Mouse (Mus musculus): ENCODE measurements around the gene Znrf4.

The Znrf4 gene

DNA sequence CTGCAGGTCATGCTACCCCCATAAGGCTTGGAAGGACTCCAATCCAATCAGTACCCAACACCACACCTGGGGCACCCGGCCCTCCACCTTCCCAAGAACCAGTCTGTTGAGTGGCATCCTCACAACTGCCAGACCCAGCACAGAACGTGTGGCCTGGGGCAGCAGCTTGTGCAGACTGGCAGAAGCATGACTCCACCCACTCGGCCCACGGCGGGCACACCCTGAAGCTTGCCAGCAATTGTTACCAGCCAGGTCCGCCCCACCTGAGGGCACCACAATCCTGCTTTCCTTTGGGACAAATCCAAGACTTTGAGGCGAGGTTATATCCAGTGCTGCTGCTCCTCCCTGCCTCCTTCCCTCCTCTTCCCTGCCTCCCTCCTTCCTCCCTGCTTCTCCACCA is 47.4 kb downstream of the Znrf4 start:
- DNase-seq: peak; percentile 69

DNA sequence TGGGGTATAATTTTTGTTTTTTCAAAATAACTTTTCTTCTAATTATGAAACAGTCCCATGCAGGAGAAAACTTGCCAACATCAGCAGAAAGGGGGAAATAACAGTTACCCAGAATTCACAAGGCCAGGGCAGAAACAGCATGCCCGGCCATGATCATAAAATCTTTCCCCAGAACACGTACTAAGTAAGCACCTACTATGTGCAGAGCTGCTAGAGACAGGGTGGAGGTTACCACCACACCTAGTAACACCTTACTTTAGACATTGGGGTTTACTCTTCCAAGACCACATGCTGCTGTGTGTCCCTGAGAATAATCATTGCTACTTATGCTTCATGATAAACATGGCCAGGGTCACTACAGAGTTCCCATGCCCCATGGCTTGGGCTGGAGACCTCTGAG is 47.9 kb downstream of the Znrf4 start:
- DNase-seq: no peak

GRCm38 (mm10) chr17:56463500-56463899 is 48.7 kb downstream of the Znrf4 start:
- no peak for DNase-seq

DNA sequence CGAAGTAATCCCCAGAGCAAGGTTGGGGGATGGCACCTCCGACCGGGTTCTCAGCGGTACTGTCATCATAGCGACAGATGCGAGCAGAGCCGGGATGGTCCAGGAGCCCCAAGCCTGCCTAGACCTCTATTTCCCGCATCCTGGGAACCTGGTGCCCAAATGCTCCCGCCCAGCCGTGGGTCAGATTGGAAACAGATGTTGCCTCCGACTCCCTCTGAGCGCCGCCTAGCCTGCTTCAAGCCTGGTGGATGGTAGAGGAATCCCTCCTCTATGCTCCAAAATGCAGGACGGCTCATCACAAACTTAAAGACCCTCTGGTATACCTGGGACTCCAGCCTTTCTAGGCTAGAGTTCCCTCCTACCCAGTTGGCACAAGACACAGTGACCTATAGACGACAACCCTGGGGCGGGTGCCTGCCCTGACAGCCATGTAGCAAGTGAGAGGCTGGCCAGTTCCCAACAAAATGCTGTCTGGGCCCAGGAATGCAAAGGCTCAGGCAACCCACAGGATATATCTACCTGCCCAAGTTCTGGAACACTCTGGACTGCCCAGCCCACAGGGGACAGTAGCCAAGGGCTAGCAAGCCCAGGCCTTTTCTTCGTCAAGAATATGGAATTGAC is 49.3 kb downstream of the Znrf4 start:
- peak; percentile 66 for DNase-seq

DNA sequence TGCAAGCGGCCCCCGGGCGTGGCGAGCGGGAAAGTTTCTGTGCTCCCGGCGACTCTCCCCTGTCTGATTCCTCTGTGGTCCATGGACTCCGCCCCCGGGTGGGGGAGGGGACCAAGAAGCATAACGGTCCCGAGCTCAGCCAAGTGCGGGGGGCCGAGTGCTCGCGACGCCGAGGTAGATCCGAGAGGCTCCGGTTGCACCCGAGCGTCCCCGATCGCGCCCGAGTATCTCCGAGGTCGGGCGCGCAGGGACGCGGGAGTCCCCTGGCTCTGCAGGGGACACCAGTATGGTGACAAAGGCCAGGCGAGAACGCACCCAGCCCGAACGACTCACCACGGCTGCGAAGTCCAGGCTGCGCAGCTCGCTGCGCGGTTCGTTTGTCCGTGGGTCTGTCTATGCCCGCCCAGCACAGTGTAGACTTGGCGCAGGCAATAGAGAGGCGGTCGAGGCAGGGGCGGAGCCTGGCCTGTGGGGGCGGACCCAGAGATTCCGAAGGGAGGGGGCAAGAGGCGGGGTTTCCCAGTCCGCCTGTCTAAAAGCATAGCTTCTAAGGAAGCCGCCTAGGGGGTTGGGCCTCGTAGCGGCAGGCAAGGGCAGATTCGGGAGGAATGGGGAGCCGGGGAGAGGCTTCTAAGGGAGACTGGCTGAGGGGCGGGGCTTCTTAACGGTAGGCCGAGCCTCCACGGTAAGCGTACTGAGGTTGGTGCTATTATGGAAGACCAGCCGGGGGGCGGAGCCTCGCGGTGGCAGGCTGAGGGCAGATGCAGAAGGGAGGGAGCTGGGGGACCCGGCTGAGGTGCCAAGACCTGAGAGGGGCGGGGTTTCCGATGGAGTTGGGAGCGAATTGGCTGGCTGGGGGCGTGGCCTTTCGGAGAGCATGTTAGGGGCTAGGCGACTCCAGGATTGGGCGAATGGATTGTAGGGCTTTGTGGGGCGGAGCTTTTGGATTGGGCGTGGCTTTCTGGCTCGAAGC is 50.2 kb downstream of the Znrf4 start:
- peak; percentile 96 for DNase-seq

Data from cerebellum, adult 11-12 months (tissue).